Mouse (Mus musculus): Measurements from ENCODE around the gene Tent5c. TPM values are rescaled to one million over a fixed set of nuclear protein-coding genes. Genes with fewer than 3 reads are reported as not detected.

Tent5c gene
- polyA plus RNA-seq, 1 experiment from 2014 or later: 3.8 TPM

GRCm38 (mm10) chr3:100480251-100481005 lies 8.7 kb downstream of the Tent5c start:
- Histone ChIP-seq H3K36me3 (ENCODE audit: control insufficient read depth, insufficient read depth, low read length) (no peaks in the 10 kb centered on the region), H3K4me2 (ENCODE audit: low read depth, low read length, severe bottlenecking) (no peak overlapping the region), H3K9ac (ENCODE audit: low read length) (no peak overlapping the region), H3K27ac (ENCODE audit: low read depth, low read length) (no peak overlapping the region), H3K27me3 (ENCODE audit: control insufficient read depth, insufficient read depth, low read length) (no peaks in the 10 kb centered on the region), H3K4me3 (ENCODE audit: low read depth, low read length) (no peak overlapping the region), H3K9me3 (ENCODE audit: control insufficient read depth, low read length) (no peaks in the 10 kb centered on the region), H3K4me1 (replicated peaks; ENCODE audit: control insufficient read depth, insufficient read depth, low read length) (no peaks in the 10 kb centered on the region)
- 86% methylated on average over 7 of the region's 7 CpGs for WGBS
- ATAC-seq (replicated peaks; ENCODE audit: low FRiP score): no peak
- DNase-seq (ENCODE audit: low spot score): no peak

DNA sequence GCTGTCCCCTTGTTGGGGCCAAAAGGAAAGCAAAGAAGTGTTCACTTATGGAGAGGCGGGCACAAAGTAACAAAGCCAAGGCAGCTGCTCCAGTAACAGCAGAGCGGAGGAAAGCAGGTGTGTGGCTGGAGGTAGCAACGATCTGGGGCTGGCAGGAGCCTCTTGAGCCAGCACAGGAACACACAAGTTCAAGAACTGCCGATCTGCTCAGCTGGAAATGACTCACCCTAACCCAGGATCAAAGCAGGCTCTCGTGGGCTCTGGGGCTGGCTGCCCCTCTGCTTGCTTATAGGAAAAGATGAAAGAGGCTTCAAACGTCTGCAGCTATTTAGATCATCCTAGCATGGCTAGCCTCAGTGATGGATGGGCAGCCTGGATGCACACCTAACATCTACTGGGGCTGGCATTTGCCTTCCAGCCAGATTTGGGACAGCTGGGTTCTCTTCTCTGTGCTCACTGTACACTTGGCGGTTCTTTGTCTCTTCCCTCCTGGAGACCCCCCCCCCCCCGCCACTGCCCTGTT lies 14.1 kb downstream of the Tent5c start:
- 0 out of 2 replicates have a peak, but pooled peaks cover 2% of the 10 kb centered on the region for H3K4me1 ChIP-seq (replicated peaks; ENCODE audit: control insufficient read depth, insufficient read depth, low read length)
- no peak overlapping the region for H3K27ac ChIP-seq (ENCODE audit: low read depth, low read length)
- H3K4me3 ChIP-seq (ENCODE audit: low read depth, low read length): no peak overlapping the region
- no peaks in the 10 kb centered on the region for H3K9me3 ChIP-seq (ENCODE audit: control insufficient read depth, low read length)
- H3K36me3 ChIP-seq (ENCODE audit: control insufficient read depth, insufficient read depth, low read length): no peaks in the 10 kb centered on the region
- H3K27me3 ChIP-seq (ENCODE audit: control insufficient read depth, insufficient read depth, low read length): no peaks in the 10 kb centered on the region
- 59% methylated on average over 8 of the region's 8 CpGs for WGBS
- H3K9ac ChIP-seq (ENCODE audit: low read length): no peak overlapping the region
- DNase-seq (ENCODE audit: low spot score) (no peak), ATAC-seq (replicated peaks; ENCODE audit: low FRiP score) (no peak)
- H3K4me2 ChIP-seq (ENCODE audit: low read depth, low read length, severe bottlenecking): no peak overlapping the region

DNA sequence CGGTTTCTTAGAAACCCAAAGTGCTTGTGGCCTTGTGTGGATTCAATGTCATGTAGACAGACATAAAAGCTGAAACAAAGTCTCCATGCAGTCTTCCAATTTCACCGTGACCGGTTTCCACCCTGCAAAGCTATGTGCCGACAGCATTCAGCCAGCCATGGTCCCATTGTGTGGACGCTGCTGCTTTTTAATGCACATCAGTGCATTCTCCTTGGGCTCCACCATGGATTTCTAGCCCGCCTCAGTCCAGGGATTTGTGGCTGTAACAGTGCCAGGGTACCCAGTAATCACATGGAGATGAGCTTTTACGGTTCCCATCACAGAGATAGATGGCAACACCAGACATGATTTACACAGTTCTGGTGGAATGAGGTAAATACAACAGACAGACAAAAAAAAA lies 14.6 kb downstream of the Tent5c start:
- no peak for DNase-seq (ENCODE audit: low spot score)
- Histone ChIP-seq H3K4me3 (ENCODE audit: low read depth, low read length) (no peak overlapping the region), H3K9ac (ENCODE audit: low read length) (no peak overlapping the region), H3K27me3 (ENCODE audit: control insufficient read depth, insufficient read depth, low read length) (no peaks in the 10 kb centered on the region), H3K27ac (ENCODE audit: low read depth, low read length) (no peak overlapping the region), H3K36me3 (ENCODE audit: control insufficient read depth, insufficient read depth, low read length) (no peaks in the 10 kb centered on the region), H3K4me1 (replicated peaks; ENCODE audit: control insufficient read depth, insufficient read depth, low read length) (0 out of 2 replicates have a peak, but pooled peaks cover 2% of the 10 kb centered on the region), H3K9me3 (ENCODE audit: control insufficient read depth, low read length) (no peaks in the 10 kb centered on the region), H3K4me2 (ENCODE audit: low read depth, low read length, severe bottlenecking) (no peak overlapping the region)
- WGBS: 62% methylated on average over 7 of the region's 7 CpGs
- no peak for ATAC-seq (replicated peaks; ENCODE audit: low FRiP score)

DNA sequence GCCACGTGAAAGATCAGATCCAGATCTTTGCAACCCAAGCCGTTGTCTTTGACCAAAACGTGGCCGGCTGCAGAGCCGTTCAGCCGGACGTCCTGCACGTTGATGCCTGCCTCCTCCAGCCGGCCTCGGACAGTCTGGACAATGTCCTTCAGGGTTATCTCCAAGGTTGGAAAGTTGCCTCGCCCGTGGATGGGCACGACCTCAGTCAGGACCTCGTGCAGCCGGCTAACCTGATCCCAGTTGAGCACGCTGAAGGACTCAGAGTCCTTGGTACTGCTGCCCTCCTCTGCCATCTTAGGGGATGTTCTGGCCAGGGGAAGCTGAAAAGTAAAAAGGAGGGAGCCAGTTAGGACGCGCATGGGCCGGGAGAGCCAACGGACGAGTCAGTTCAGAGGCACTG lies 16.0 kb downstream of the Tent5c start:
- Histone ChIP-seq H3K27me3 (ENCODE audit: control insufficient read depth, insufficient read depth, low read length) (no peaks in the 10 kb centered on the region), H3K9ac (ENCODE audit: low read length) (no peak overlapping the region), H3K4me3 (ENCODE audit: low read depth, low read length) (no peak overlapping the region), H3K4me2 (ENCODE audit: low read depth, low read length, severe bottlenecking) (no peak overlapping the region), H3K36me3 (ENCODE audit: control insufficient read depth, insufficient read depth, low read length) (no peaks in the 10 kb centered on the region), H3K4me1 (replicated peaks; ENCODE audit: control insufficient read depth, insufficient read depth, low read length) (0 out of 2 replicates have a peak, but pooled peaks cover 2% of the 10 kb centered on the region), H3K27ac (ENCODE audit: low read depth, low read length) (no peak overlapping the region), H3K9me3 (ENCODE audit: control insufficient read depth, low read length) (no peaks in the 10 kb centered on the region)
- WGBS: 93% methylated on average over 21 of the region's 21 CpGs
- ATAC-seq (replicated peaks; ENCODE audit: low FRiP score) (no peak), DNase-seq (ENCODE audit: low spot score) (no peak)

DNA sequence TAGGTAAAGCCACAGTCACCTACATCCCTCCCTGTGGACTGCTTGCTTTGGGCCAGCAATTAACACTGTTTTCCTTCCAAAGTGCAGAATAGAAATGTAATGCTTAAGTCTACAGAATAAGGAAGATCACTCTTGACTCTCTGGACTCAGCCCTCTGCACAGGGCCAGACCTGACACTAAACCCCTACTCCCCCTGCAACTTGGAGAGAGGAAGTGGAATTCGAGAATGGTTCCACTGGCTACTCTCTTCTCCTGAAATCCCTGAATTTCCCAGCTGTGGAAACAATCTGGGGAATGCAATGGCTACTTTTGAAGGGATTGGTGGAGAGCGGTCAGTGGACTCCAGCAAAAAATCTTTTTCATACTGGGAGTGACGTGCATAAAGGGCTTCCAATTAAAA lies 18.2 kb downstream of the Tent5c start:
- Histone ChIP-seq H3K9me3 (ENCODE audit: control insufficient read depth, low read length) (no peaks in the 10 kb centered on the region), H3K27me3 (ENCODE audit: control insufficient read depth, insufficient read depth, low read length) (no peaks in the 10 kb centered on the region), H3K27ac (ENCODE audit: low read depth, low read length) (no peak overlapping the region), H3K9ac (ENCODE audit: low read length) (no peak overlapping the region), H3K4me1 (replicated peaks; ENCODE audit: control insufficient read depth, insufficient read depth, low read length) (0 out of 2 replicates have a peak, but pooled peaks cover 2% of the 10 kb centered on the region), H3K4me2 (ENCODE audit: low read depth, low read length, severe bottlenecking) (no peak overlapping the region), H3K36me3 (ENCODE audit: control insufficient read depth, insufficient read depth, low read length) (no peaks in the 10 kb centered on the region), H3K4me3 (ENCODE audit: low read depth, low read length) (no peak overlapping the region)
- DNase-seq (ENCODE audit: low spot score): no peak
- ATAC-seq (replicated peaks; ENCODE audit: low FRiP score): no peak
- 68% methylated on average over 3 of the region's 3 CpGs for WGBS

DNA sequence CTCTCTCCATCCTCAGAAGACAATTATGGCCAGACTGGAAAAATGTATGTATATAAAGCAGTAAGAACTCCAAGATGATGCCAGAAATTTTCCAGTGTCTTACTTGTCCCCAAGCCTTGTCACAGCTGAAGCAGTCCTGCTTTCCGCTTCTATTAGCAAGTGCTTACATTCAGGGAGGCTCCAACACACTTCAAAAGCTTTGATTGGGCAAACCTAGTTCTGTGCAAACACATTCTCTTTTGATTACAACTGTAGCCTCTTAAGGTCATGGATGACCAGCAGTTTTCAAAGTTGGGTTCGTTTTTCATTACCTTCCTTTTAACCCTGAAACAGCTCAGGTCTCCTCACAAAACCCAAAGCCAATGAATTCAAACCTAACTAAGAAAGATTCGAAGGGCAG lies 19.0 kb downstream of the Tent5c start:
- Histone ChIP-seq H3K27ac (ENCODE audit: low read depth, low read length) (no peak overlapping the region), H3K9ac (ENCODE audit: low read length) (no peak overlapping the region), H3K36me3 (ENCODE audit: control insufficient read depth, insufficient read depth, low read length) (no peaks in the 10 kb centered on the region), H3K9me3 (ENCODE audit: control insufficient read depth, low read length) (no peaks in the 10 kb centered on the region), H3K4me1 (replicated peaks; ENCODE audit: control insufficient read depth, insufficient read depth, low read length) (0 out of 2 replicates have a peak, but pooled peaks cover 2% of the 10 kb centered on the region), H3K4me2 (ENCODE audit: low read depth, low read length, severe bottlenecking) (no peak overlapping the region), H3K27me3 (ENCODE audit: control insufficient read depth, insufficient read depth, low read length) (no peaks in the 10 kb centered on the region), H3K4me3 (ENCODE audit: low read depth, low read length) (no peak overlapping the region)
- DNase-seq (ENCODE audit: low spot score) (no peak), ATAC-seq (replicated peaks; ENCODE audit: low FRiP score) (no peak)
- 95% methylated on average over 3 of the region's 3 CpGs for WGBS

DNA sequence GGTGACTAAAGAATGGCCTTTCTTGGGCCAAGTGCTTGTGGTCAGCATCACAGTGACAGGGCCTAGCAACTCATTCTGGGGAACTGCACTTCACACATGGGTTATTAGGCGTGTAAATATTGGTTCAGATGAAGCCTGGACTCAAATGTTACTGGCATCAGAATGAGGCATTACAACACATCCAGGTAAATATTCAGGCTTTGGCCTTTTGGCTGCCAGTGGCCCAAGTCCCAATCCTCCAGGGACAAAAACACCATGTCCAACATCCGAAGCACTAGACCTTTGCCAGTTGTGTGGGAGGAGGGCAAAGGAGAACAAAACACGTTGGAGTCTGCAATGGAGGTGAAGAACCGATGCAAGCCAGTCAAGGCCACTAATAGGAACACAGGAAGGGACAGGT lies 22.6 kb downstream of the Tent5c start:
- Histone ChIP-seq H3K9me3 (ENCODE audit: control insufficient read depth, low read length) (no peaks in the 10 kb centered on the region), H3K9ac (ENCODE audit: low read length) (no peak overlapping the region), H3K27me3 (ENCODE audit: control insufficient read depth, insufficient read depth, low read length) (no peaks in the 10 kb centered on the region), H3K4me2 (ENCODE audit: low read depth, low read length, severe bottlenecking) (no peak overlapping the region), H3K4me1 (replicated peaks; ENCODE audit: control insufficient read depth, insufficient read depth, low read length) (peaks cover 5% of the 10 kb centered on the region), H3K36me3 (ENCODE audit: control insufficient read depth, insufficient read depth, low read length) (no peaks in the 10 kb centered on the region), H3K27ac (ENCODE audit: low read depth, low read length) (no peak overlapping the region), H3K4me3 (ENCODE audit: low read depth, low read length) (no peak overlapping the region)
- ATAC-seq (replicated peaks; ENCODE audit: low FRiP score) (no peak), DNase-seq (ENCODE audit: low spot score) (no peak)
- 88% methylated on average over 4 of the region's 4 CpGs for WGBS

DNA sequence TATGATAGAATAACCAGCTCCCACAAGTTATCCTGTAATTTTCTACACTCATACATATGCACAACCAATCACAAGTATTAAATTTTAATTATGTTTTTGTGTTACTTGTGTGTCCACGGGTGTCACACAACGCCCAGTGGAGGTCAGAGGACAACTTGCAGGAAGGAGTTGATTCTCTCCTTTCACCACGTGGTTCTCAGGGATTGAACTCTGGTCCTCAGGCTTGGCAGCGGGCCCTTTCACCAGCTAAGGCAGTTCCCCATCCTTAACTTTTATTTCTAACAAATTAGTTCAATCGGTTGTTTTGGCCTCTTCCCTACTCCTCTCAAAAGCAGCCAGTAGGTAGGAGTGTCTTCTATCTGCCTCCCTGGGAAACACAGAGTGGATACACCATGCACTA lies 24.5 kb downstream of the Tent5c start:
- ATAC-seq (replicated peaks; ENCODE audit: low FRiP score) (no peak), DNase-seq (ENCODE audit: low spot score) (no peak)

DNA sequence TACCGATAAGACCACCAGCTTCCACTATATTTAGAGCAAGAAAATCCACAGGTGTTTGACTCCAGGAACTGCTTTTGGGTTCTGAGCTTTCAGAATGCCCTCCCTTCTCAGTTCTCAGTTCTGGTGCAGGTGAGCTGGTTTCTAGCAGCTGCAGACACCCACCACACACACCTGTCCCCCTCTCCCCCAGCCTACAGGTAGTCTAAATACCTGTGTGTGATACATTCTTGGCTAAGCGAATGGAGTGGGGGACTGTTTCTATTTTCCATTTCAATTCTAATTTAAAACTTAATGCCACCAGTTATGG lies 25.2 kb downstream of the Tent5c start:
- H3K36me3 ChIP-seq (ENCODE audit: control insufficient read depth, insufficient read depth, low read length): no peaks in the 10 kb centered on the region
- no peak overlapping the region for H3K9ac ChIP-seq (ENCODE audit: low read length)
- no peak overlapping the region for H3K4me3 ChIP-seq (ENCODE audit: low read depth, low read length)
- H3K9me3 ChIP-seq (ENCODE audit: control insufficient read depth, low read length): no peaks in the 10 kb centered on the region
- peaks cover 5% of the 10 kb centered on the region for H3K4me1 ChIP-seq (replicated peaks; ENCODE audit: control insufficient read depth, insufficient read depth, low read length)
- WGBS: 68% methylated on average over 2 of the region's 2 CpGs
- no peak overlapping the region for H3K4me2 ChIP-seq (ENCODE audit: low read depth, low read length, severe bottlenecking)
- DNase-seq (ENCODE audit: low spot score): no peak
- no peaks in the 10 kb centered on the region for H3K27me3 ChIP-seq (ENCODE audit: control insufficient read depth, insufficient read depth, low read length)
- peak; percentile 15; the same call in 1 of the 2 replicates for ATAC-seq (replicated peaks; ENCODE audit: low FRiP score)
- no peak overlapping the region for H3K27ac ChIP-seq (ENCODE audit: low read depth, low read length)

More for the DNA sequence above, 24.5 kb downstream of the Tent5c start:
- no peaks in the 10 kb centered on the region for H3K36me3 ChIP-seq (ENCODE audit: control insufficient read depth, insufficient read depth, low read length)
- no peak overlapping the region for H3K4me2 ChIP-seq (ENCODE audit: low read depth, low read length, severe bottlenecking)
- WGBS: 91% methylated on average over 5 of the region's 5 CpGs
- no peaks in the 10 kb centered on the region for H3K9me3 ChIP-seq (ENCODE audit: control insufficient read depth, low read length)
- no peak overlapping the region for H3K9ac ChIP-seq (ENCODE audit: low read length)
- peaks cover 5% of the 10 kb centered on the region for H3K4me1 ChIP-seq (replicated peaks; ENCODE audit: control insufficient read depth, insufficient read depth, low read length)
- H3K27me3 ChIP-seq (ENCODE audit: control insufficient read depth, insufficient read depth, low read length): no peaks in the 10 kb centered on the region
- H3K27ac ChIP-seq (ENCODE audit: low read depth, low read length): no peak overlapping the region
- no peak overlapping the region for H3K4me3 ChIP-seq (ENCODE audit: low read depth, low read length)

Measured in forebrain, embryonic 11.5 days (tissue).